Mouse (Mus musculus) embryonic fibroblast, embryonic 13.5 days (primary cell): ENCODE measurements around the gene Ube2t. TPM values are rescaled to one million over a fixed set of nuclear protein-coding genes. Genes with fewer than 3 reads are reported as not detected.

ENCODE experiments used
- H3K27ac ChIP-seq: 2 replicates; pipeline ENCODE4 v1.5.1; 2012; ENCODE audit warnings: low read length, control low read depth, inconsistent platforms; ENCODE audit not compliant: insufficient read depth
- H3K4me1 ChIP-seq: 2 replicates; pipeline ENCODE4 v1.6.1; 2011; ENCODE audit warnings: low read length; ENCODE audit not compliant: control insufficient read depth, insufficient read depth
- H3K4me3 ChIP-seq: 2 replicates; pipeline ENCODE4 v1.5.1; 2011; ENCODE audit warnings: mild to moderate bottlenecking, control low read depth, low read length; ENCODE audit not compliant: insufficient read depth
- CTCF ChIP-seq: IDR thresholded peaks from 2 replicates; pipeline ENCODE4 v1.5.1; 2011; ENCODE audit warnings: mild to moderate bottlenecking, control low read depth, low read length, moderate library complexity, borderline replicate concordance; ENCODE audit not compliant: insufficient read depth
- POLR2A ChIP-seq: IDR thresholded peaks from 2 replicates; pipeline ENCODE4 v1.6.1; 2011; ENCODE audit warnings: low read depth, mild to moderate bottlenecking, control low read depth, low read length, moderate library complexity
- polyA plus RNA-seq: library from polyadenylated mRNA; stranded (reverse); fragments of >200 nt; gene quantifications from 2 replicates; pipeline ENCODE4 v1.2.4, GENCODE M21; 2011; ENCODE audit warnings: low read depth; ENCODE audit not compliant: missing spikeins, insufficient read length

The Ube2t gene
- 12.0 and 19.0 TPM in 2 replicates for polyA plus RNA-seq

- Histone ChIP-seq H3K4me1 (no peaks in the 10 kb centered on the region), H3K4me3 (peak within 1 kb of the TSS; percentile 94), H3K27ac (no peak within 1 kb of the TSS)
- TF ChIP-seq POLR2A, result peak; percentile 80
- TF ChIP-seq CTCF, result no peak
Observed at GRCm38 (mm10) chr1:134962053-134962803, at the start of gene Ube2t. TSS of gene Ube2t (plus strand) at chr1:134962565.

- TF ChIP-seq CTCF, result no peak
- TF ChIP-seq POLR2A, result no peak
- no peak overlapping the region for H3K4me3 ChIP-seq
- H3K27ac ChIP-seq, result no peak overlapping the region
- H3K4me1 ChIP-seq, result peaks cover 14% of the 10 kb centered on the region
Observed at GRCm38 (mm10) chr1:134913535-134913934, 48.8 kb upstream of the Ube2t start.

GRCm38 (mm10) chr1:134915421-134915820 is 46.9 kb upstream of the Ube2t start:
- TF ChIP-seq POLR2A (no peak), CTCF (no peak)
- no peak overlapping the region for H3K27ac ChIP-seq

GRCm38 (mm10) chr1:134919010-134919409 is 43.4 kb upstream of the Ube2t start:
- Histone ChIP-seq H3K27ac (no peak overlapping the region), H3K4me3 (no peak overlapping the region), H3K4me1 (peaks cover 4% of the 10 kb centered on the region)
- TF ChIP-seq POLR2A, result no peak
- no peak for TF ChIP-seq CTCF

More at GRCm38 (mm10) chr1:134915421-134915820, 46.9 kb upstream of the Ube2t start:
- Histone ChIP-seq H3K4me3 (no peak overlapping the region), H3K4me1 (peaks cover 6% of the 10 kb centered on the region)

GRCm38 (mm10) chr1:134932431-134932830 is 29.9 kb upstream of the Ube2t start:
- Histone ChIP-seq H3K4me1 (0 out of 2 replicates have a peak, but pooled peaks cover 4% of the 10 kb centered on the region), H3K4me3 (no peak overlapping the region), H3K27ac (no peak overlapping the region)
- TF ChIP-seq CTCF, result no peak
- TF ChIP-seq POLR2A, result no peak

GRCm38 (mm10) chr1:134936335-134936734 is 26.0 kb upstream of the Ube2t start:
- H3K4me3 ChIP-seq, result no peak overlapping the region
- no peak overlapping the region for H3K27ac ChIP-seq
- 0 out of 2 replicates have a peak, but pooled peaks cover 4% of the 10 kb centered on the region for H3K4me1 ChIP-seq
- TF ChIP-seq CTCF (no peak), POLR2A (no peak)

- no peak overlapping the region for H3K4me3 ChIP-seq
- TF ChIP-seq CTCF (no peak), POLR2A (no peak)
- H3K4me1 ChIP-seq, result no peaks in the 10 kb centered on the region
- no peak overlapping the region for H3K27ac ChIP-seq
Observed at GRCm38 (mm10) chr1:134938233-134938632, 24.1 kb upstream of the Ube2t start.

GRCm38 (mm10) chr1:134940863-134941262 is 21.5 kb upstream of the Ube2t start:
- no peak for TF ChIP-seq CTCF
- no peak for TF ChIP-seq POLR2A
- Histone ChIP-seq H3K4me3 (no peak overlapping the region), H3K27ac (no peak overlapping the region), H3K4me1 (no peaks in the 10 kb centered on the region)

- no peaks in the 10 kb centered on the region for H3K4me1 ChIP-seq
- TF ChIP-seq CTCF (no peak), POLR2A (no peak)
- H3K27ac ChIP-seq, result no peak overlapping the region
- H3K4me3 ChIP-seq, result no peak overlapping the region
Observed at GRCm38 (mm10) chr1:134942898-134943297, 19.5 kb upstream of the Ube2t start.

- Histone ChIP-seq H3K4me1 (no peaks in the 10 kb centered on the region), H3K27ac (no peak overlapping the region), H3K4me3 (no peak overlapping the region)
- TF ChIP-seq POLR2A (no peak), CTCF (no peak)
Observed at GRCm38 (mm10) chr1:134947590-134947989, 14.8 kb upstream of the Ube2t start.

GRCm38 (mm10) chr1:134949946-134950345 is 12.4 kb upstream of the Ube2t start:
- Histone ChIP-seq H3K27ac (no peak overlapping the region), H3K4me3 (no peak overlapping the region), H3K4me1 (peaks cover 3% of the 10 kb centered on the region)
- TF ChIP-seq POLR2A (no peak), CTCF (no peak)
